14 mouse cellular contexts compared by ENCODE assay signal in genomic region chr14:111253190-111253589, GRCm38 (mm10).
DNase-seq lines count a peak whose midpoint lies in the region; ATAC-seq lines count a peak whose summit lies in the region.
"Had no signal": no experiment of that assay in that cellular context is flagged by ENCODE, and none has a peak within 500 bp of the region (broad histone marks: within the 10 kb centered on the region; RNA-seq: fewer than 3 reads in every experiment).

No protein-coding gene starts in this region.

- no peak overlapping the region for H3K27ac ChIP-seq in neural tube, embryonic 12.5 days
- H3K27ac ChIP-seq in hindbrain, embryonic 15.5 days (replicated peaks), result no peak overlapping the region
- H3K27ac ChIP-seq in liver, embryonic 12.5 days, result no peak overlapping the region
- H3K27ac ChIP-seq: gastrocnemius, adult 2 months had no signal

- H3K36me3 ChIP-seq in neural tube, embryonic 12.5 days, result no peaks in the 10 kb centered on the region
- no peaks in the 10 kb centered on the region for H3K36me3 ChIP-seq in hindbrain, embryonic 15.5 days
- H3K36me3 ChIP-seq in liver, embryonic 12.5 days, result no peaks in the 10 kb centered on the region

- ATAC-seq in neural tube, embryonic 12.5 days (ENCODE audit: low FRiP score, low read depth), result peak; percentile 55; the same call in 1 of the 2 replicates
- ATAC-seq in hindbrain, embryonic 15.5 days (ENCODE audit: low FRiP score, low read depth), result peak; percentile 80; the same call in 1 of the 2 replicates
- ATAC-seq in liver, embryonic 12.5 days, result no peak

- 13% methylated on average over 3 of the region's 3 CpGs for WGBS in neural tube, embryonic 12.5 days
- 19% methylated on average over 3 of the region's 3 CpGs for WGBS in hindbrain, embryonic 15.5 days
- WGBS in liver, embryonic 12.5 days (ENCODE audit: insufficient replicate concordance), result 50% methylated on average over 3 of the region's 3 CpGs

- no peaks in the 10 kb centered on the region for H3K9me3 ChIP-seq in neural tube, embryonic 12.5 days
- H3K9me3 ChIP-seq in hindbrain, embryonic 15.5 days, result no peaks in the 10 kb centered on the region
- no peaks in the 10 kb centered on the region for H3K9me3 ChIP-seq in liver, embryonic 12.5 days (replicated peaks)

- H3K4me3 ChIP-seq in neural tube, embryonic 12.5 days, result no peak overlapping the region
- H3K4me3 ChIP-seq in hindbrain, embryonic 15.5 days, result no peak overlapping the region
- no peak overlapping the region for H3K4me3 ChIP-seq in liver, embryonic 12.5 days
- H3K4me3 ChIP-seq: gastrocnemius, adult 2 months had no signal

- H3K9ac ChIP-seq in neural tube, embryonic 12.5 days, result no peak overlapping the region
- H3K9ac ChIP-seq in hindbrain, embryonic 15.5 days, result no peak overlapping the region
- no peak overlapping the region for H3K9ac ChIP-seq in liver, embryonic 12.5 days

- DNase-seq in embryo, embryonic 10 days (ENCODE audit: low spot score), result peak; percentile 6
- no peak for DNase-seq in embryo, embryonic 9.5 days (ENCODE audit: extremely low spot score)
- DNase-seq in neural tube, embryonic 10.5 days (ENCODE audit: extremely low spot score, low spot score), result no peak
- DNase-seq in retina, postnatal 1 day, result peak; percentile 72
- no peak for DNase-seq in thymus, postnatal 36 days
- DNase-seq: adrenal gland, postnatal 25 days; gastrocnemius, adult 2 months; heart, postnatal 10 days; kidney, adult 11 months; kidney, postnatal 36 days; liver had no signal

- H3K4me2 ChIP-seq in neural tube, embryonic 12.5 days (replicated peaks), result no peak overlapping the region
- H3K4me2 ChIP-seq in hindbrain, embryonic 15.5 days, result no peak overlapping the region
- H3K4me2 ChIP-seq in liver, embryonic 12.5 days, result no peak overlapping the region

- no peaks in the 10 kb centered on the region for H3K27me3 ChIP-seq in neural tube, embryonic 12.5 days (replicated peaks)
- H3K27me3 ChIP-seq in hindbrain, embryonic 15.5 days, result no peaks in the 10 kb centered on the region
- H3K27me3 ChIP-seq in liver, embryonic 12.5 days (replicated peaks), result no peaks in the 10 kb centered on the region

- no peaks in the 10 kb centered on the region for H3K4me1 ChIP-seq in neural tube, embryonic 12.5 days
- no peaks in the 10 kb centered on the region for H3K4me1 ChIP-seq in hindbrain, embryonic 15.5 days (replicated peaks)
- H3K4me1 ChIP-seq in liver, embryonic 12.5 days, result no peaks in the 10 kb centered on the region

Comparison
In these comparisons a context has a peak if more than half of its experiments do, and no peak if none do; other contexts are left out.
1. DNase-seq: peak in embryo, embryonic 10 days (single experiment) and retina, postnatal 1 day (single experiment); none in embryo, embryonic 9.5 days (single experiment), neural tube, embryonic 10.5 days (single experiment) and thymus, postnatal 36 days (0 of 2).